Mouse (Mus musculus): ENCODE results near the gene Ubxn6.

- TF ChIP-seq CTCF (IDR thresholded peaks at IDR 0.05) (no peak), EP300 (IDR thresholded peaks at IDR 0.05; ENCODE audit: insufficient read depth, low read depth, low read length) (no peak), POLR2A (IDR thresholded peaks at IDR 0.05; ENCODE audit: insufficient read depth, low read depth, low read length) (no peak)
Observed at GRCm38 (mm10) chr17:56030238-56030870, 44.5 kb downstream of the Ubxn6 start.

Data from heart, adult 2 months (tissue).